Mouse (Mus musculus): ENCODE measurements around the gene Nrxn1. TPM values are rescaled to one million over a fixed set of nuclear protein-coding genes. Genes with fewer than 3 reads are reported as not detected.
A peak's percentile ranks its signal among the peaks of the same experiment; 100 is the strongest.

The Nrxn1 gene
- total RNA-seq, 1 experiment from 2014 or later, result 10.4 TPM

DNA sequence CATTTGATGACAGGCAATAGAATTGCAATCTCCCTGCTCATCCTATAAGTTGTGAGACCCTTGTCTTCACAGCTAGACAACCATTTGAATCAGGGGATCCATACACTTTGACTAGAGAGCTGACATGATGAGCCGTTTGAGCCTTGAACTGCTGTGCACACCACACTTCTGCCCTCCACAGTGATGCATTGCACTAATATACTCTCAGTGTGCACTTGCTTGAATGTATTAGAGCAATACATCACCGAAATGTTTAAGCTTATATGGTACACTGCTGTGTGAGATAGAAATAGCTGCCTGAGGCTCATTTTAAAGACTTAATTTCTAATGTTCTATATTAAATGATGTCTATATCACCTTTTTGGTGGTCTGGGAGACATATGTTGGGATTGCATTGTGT, 430.6 kb downstream of the Nrxn1 start:
- DNase-seq, result no peak

DNA sequence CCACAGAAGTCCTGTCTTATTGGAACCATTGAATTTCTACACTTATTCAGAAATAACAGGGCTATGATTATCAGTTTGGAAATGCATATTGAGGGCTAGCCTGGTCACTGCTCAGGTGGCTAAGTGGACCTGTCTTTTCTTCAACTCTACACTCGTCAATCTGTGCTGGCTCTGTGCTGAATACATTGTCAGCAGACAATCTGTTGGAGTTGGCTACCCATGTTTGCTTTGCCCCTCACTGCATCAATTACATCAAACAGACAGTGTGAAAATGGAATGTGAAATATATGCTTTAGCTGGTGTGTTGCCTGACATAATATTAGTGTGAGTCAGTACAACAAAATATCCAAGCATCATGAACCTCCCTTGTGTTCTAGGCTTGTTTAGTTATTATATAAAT, 438.4 kb downstream of the Nrxn1 start:
- DNase-seq, result no peak

DNA sequence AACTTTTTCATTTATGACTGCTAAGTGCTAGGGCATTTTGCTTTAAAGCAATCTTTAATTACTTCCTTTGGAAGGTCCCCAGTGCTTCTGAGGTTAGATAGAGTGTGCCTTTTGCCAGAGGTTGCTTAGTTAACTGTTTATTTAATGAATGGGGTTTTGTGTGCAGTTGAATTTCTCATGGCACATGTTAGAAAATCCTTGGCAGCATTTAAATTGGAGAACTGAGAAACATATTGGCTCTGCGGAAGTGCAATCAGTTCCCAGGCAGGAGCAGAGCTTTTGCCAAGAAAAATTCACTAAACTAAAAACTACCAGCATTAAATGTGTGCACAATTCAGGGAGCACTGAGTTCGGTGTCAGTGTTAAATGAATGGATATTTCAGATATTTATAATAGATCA, 439.5 kb downstream of the Nrxn1 start:
- no peak for DNase-seq

DNA sequence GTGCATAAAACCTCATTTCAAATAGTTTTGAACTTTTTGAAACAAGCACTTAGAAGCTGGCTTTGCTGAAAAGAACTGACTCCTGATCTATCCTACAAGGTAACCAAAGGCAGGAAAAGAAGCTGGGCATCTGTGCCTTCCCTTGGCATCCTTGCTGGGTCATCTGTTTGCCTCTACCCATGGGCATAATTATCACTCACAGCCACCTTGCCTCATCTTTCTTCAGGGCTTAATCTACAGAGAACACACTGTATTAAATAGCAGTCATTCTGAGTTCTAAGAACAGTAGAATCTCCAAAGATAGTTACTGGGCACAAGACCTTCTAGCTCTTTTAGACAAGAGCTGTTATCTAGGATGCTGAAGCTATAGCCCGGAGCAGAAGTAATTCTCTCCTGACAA, 442.6 kb downstream of the Nrxn1 start:
- DNase-seq, result no peak

GRCm38 (mm10) chr17:90638970-90639524, 453.8 kb downstream of the Nrxn1 start:
- no peak for DNase-seq

DNA sequence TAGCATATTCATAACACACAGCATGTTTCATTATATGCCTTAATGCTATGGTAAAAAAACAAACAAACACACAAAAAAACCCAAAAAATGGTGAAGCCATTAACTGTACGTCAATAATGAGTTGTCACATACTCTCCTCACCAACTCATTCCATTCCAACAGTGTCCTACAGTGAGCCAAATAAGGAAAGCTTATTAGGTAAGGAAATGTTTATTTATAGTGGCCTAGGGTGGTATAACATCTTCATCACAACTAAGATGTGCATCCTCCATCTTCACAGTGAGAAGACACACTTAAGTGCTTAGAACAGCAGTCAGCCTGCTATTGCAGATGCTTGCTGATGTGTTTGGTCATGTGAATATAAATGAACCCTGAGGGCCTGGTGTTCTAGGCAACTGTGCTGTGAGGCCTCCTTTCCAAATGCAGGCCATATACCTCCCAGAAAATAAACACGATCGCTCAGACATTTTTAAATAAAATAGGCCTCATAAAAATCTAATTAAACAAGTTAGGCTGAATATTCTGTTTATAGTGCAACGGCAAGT, 454.6 kb downstream of the Nrxn1 start:
- no peak for DNase-seq

DNA sequence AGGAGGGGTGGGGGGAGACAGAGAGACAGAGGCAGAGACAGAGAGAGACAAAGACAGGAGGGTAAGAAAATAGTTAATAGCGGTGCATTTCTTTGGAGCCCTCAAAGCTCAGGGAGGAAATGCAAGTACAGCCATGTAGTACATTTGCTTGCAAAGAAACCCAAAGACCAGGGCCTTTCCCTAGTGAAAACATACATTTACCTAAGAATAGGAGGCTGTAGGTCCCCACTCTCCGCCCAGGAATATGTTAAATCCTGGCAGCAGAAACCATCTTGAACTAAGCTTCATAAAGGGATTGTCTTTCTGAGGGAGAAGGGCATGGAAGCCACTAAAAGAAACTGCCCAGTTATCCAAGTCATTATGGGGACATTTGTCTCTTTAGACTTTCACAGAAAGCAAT, 461.5 kb downstream of the Nrxn1 start:
- DNase-seq, result no peak

DNA sequence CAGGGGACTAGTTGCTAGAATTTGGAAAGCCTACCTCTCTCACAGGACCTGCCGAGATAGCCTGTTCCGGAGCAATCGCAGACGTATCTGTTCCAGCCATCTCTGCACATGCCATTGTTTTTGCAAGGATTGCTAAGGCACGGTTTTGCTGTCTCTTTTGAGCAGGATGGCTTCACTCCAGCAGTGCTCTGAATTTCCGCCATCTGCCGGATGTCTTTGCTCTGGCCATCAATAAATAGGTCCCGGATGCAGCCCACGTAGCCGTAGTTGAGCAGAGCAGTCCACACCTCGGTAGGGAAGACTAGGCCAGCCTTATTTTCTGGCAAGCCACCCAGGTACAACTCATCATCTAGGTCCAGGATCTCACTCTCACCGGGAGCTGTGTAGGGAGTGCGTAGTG, 463.0 kb downstream of the Nrxn1 start:
- no peak for DNase-seq

DNA sequence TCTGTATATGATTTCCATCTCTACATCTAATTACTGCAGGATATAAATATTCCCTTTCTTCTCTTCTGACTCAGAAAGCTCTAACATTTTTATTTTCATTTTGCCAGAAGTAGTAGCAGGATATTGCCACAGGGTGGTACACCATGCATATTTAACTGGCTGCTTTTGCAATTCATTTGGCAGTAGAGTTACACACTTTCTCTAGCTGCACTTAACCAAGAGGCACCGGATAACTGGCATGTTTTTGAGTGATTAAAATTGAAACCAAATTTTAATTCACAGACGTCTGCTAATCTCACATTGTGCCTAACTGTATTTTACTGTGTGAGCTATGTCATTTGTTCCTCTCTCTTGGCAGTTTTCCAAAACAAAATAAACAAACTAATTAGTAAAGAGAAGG, 464.4 kb downstream of the Nrxn1 start:
- peak; percentile 32 for DNase-seq

- DNase-seq, result no peak
Measured at GRCm38 (mm10) chr17:90628004-90628403, 464.9 kb downstream of the Nrxn1 start.

DNA sequence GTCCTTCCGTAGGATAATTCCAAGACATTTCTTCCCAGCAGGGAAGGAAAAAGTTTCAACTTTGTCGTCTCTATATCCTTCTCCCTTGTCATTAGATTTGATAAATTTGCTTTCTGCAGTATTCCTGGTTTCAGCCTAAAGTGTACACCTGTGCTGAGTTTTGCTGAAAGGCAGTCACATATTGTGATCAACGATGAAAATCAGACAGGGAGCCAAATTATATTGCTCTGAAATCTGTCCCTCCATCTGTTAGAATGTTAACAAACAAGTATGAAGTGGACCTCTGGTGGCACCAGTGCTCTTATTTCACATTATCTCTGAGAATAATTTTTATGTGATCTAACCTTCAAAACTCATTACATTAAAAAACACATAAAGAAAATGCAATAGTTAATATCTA, 465.5 kb downstream of the Nrxn1 start:
- no peak for DNase-seq

DNA sequence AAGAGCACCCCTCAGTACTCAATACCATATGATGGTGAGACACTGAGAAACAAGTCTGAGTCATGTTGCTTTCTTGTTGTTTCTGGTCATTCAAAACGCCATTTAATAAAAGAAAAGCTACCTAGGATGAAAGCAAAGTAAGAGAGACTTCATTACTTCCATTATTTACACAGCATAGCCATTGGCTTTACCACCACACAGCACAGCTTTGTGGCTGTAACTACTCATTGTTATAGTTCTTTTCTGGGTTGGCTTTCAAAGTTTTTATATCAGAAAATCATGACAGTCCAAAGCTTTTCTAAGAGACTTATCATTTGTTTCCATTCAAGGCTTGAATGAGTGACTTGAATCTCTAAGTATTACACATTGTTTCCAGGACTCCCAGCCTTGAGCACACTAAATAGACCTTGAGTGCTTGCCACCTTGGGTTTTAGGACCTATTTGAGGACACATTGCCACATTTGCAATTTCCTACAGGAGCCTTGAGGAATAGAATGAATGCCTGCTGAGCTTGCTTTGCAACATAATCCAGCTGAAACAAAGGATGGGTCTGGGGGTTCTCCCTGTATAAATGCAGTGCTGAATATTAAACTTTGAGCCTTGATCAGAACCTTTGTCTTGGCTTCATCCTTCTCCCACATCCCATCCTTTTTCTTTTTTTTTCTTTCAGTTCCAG, 468.1 kb downstream of the Nrxn1 start:
- peak; percentile 6 for DNase-seq

GRCm38 (mm10) chr17:90621828-90622227, 471.0 kb downstream of the Nrxn1 start:
- no peak for DNase-seq

DNA sequence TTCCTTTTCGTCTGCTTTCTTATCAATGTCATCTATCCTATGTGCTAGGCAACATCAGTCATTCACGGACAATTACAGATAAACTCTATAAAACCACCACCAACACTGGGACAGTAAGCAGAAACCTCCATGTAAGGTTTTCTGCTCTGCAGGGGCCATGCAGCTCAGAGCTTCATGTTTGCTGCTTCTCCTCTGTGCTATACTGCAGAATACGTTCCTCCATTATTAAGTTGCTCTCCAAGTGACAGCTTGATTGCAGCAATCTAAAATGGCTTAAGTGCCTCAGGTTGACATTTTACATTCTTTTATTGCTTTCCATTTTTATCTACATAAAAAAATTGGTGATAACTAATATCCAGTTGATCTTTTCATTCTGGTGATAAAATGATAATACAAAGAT, 477.9 kb downstream of the Nrxn1 start:
- DNase-seq, result no peak

DNA sequence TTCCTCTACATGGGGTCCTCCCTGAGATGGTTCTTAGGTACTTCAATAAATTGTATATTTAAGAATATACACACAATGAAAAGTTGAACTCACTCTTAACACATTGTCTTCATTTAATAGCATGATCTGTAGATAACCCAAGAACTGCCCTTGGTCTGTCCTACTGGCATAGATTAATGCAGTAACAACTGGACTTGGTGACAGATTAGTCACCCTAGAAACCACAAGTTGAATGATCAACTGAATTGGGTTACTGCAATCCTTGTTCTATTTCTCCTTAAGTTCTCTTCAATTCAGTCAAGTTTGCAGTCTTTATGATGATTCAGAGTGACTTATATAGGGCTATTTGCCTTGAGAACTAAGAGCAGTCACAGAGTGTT, 485.5 kb downstream of the Nrxn1 start:
- no peak for DNase-seq

DNA sequence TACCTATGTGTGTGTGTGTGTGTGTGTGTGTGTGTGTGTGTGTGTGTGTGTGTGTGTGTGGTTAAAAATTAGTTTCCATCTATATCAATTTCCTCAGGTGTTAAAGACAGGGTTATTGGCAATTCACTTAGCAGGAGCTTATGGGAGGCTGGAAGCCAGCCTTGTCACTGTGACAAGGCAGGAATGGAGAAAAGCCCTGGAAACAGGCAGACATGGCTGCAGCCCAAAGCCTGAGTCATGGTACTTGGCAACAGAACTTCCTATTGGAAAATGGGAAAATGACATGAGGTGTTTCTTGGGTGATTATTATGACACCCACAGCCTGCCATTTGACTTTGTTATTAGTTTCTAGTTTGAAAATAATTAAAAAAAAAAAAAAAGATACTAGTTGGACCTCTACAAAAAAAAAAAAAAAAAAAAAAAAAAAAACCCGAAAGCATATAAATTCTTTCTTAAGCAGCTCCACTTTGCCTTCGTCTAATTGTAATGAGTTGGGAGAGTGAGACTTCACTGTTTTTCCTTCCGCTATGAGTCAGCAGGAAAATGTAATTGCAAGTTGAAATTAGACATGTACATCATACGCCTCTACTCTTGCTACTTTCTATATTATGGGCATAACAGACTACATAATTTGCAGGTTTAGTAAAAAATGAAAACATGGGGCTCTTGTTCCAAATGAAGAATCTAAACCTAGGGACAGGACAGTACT, 486.0 kb downstream of the Nrxn1 start:
- DNase-seq, result peak; percentile 62

DNA sequence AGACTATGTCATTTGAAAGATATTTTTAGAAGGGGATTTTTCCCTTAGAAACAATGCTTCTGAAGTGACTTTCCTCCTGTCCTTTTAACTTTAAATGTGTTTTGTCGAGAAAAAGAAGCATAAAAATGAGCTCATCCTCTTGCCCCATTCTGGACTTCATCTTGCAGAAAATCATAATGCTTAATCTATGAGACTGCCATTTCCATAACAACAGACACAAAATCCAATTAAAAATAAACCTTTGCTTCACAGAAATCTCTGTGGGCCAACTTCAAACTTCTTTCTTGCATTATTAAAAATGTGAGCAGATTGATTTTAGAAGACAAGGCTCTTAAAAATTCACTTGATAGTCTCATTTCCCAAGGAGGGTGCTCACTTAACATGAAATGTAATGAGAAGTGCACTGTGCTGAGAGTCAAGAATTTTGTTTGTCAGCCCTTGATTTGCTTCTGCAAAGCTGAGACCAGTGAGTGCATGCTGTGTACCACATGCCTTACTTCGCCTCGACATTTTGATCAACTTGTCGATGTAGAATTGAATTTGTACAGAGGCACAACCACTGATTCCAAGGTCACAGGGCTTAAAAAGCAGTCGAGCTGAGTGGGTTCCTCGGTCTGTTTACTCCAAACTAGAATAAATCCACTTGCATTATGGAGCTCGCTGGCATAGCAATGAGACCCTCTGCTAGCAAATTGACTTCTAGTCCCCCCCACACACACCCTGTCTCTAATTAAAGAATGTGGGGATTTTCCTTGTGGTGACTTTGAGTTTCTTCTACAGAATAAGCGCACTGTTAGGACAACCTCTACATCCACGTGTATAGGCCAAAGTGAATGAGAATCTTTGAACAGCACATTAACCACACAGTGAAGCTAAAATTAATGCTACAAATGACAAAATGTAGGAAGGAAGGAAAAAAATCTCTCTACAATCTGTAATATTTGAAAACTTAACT, 493.0 kb downstream of the Nrxn1 start:
- no peak for DNase-seq

DNA sequence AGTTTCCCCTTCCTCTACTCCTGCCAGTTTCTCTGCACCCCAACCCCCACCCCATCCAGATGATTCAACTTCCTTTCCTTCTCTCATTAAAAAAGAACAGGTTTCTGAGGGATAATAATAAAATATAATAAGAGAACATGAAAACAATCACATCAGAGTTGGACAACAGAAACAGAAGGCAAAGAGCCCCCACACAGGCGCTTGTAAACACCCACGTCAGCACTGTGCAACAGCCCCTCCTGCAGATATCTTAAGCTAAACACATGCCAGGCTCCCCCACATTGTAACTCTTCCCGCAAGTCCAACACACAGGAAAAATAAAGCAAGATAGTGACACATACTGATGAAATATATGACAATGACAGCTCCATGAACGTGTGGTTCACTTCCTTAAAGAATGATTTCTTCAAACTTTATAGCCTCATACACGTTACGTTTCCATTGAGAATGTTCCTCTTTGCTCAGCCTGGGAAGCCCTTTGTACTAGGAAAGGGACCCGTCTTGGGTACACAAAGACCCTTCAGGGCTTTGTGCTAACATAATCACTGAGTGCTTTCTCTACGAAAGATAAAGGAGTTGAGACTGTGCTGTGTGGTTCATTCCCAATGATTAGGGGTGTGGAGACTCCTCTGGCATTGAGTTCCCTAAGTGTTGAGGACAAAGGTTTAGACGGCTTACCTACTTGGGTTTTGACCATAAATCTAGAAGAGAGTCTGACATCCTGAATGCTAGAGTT, 497.9 kb downstream of the Nrxn1 start:
- DNase-seq, result no peak

DNA sequence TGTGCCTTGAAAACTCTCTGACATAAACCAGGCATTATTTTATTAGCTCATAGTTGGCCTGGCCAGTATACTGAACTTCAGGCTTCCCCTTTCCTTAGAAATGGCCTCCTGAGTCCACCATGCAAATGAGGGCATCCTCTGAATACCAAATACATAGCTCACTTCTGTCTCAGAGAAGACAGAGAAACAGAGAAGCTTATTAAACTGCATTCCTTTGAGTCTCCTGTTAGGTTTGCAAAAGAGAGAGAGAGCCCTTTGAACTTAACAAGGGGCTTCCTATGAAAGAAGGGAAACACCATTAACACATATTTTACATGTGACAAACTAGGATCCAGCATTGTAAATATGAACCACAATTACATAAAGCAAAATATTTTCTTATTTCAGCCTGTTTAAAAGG, 506.0 kb downstream of the Nrxn1 start:
- no peak for DNase-seq

DNA sequence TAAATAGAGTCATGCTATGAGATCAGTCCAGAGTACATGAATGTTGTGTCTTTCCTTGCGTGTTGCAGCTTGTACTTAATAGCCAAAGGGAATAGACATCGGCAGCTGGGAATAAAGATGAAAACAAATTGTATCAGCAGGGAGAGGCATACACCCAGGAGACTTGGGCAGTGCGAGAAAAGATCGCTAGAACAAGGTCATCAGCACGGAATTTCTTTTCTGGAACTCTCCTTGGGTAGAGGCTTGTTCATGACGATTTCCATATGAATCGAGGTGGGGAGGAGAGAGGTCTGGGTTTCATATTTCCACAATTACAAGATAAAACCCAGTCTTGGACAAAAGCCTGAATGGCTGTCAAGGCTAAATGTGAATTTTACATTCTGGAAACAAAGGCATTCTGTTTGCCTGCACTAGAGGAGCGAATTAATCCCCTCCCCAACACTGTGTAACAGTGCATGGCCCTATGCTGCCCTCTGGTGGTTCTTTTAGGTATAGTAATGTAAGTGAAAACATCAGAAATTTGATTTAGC, 508.1 kb downstream of the Nrxn1 start:
- DNase-seq, result peak; percentile 60

DNA sequence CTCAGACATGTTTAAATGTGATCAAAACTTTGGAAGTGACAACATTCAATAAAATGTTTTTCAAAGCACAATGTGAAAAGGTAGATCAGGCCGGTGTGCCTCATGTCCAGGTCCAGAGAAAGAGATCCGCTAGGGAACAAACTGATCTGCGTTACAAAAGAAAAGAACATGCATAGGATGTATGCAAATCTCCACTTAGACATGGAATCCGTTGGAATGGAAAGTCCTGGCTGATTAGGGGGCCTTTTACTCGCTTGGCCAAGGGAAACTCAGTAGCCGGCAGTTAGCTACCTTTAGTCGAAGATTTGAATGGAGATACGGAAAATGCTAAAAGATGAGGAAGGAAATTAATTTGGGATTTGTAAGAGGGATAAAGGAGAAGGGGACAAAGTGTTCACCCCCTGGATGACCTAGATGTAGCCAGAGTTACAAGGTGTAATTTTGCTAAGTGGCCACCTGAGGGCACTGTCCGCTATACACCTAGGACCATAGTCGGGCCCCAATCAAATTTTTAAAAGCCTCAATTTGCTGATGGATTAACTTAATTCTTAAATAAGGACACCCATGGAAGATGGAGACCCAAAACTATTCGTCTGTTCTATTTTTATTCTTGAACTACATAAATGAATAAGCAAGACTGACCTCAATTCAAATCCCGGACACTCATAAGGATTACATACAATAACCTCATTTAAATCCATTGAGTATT, 508.9 kb downstream of the Nrxn1 start:
- DNase-seq, result peak; percentile 26
